Mouse (Mus musculus): Measurements from ENCODE around the gene Ube2q1.

The Ube2q1 gene

GRCm38 (mm10) chr3:89772968-89773709 is at the start of gene Ube2q1:
Gene Ube2q1, plus strand, starts transcription at chr3:89773616.
- peak; percentile 97 for DNase-seq (ENCODE audit: low spot score)

- peak; percentile 80 for DNase-seq (ENCODE audit: low spot score)
These were observed 46.4 kb upstream of the Ube2q1 start for GRCm38 (mm10) chr3:89727028-89727427.

- no peak for DNase-seq (ENCODE audit: low spot score)
These were observed 44.6 kb upstream of the Ube2q1 start for GRCm38 (mm10) chr3:89728848-89729247.

- peak; percentile 83 for DNase-seq (ENCODE audit: low spot score)
These were observed 42.8 kb upstream of the Ube2q1 start for GRCm38 (mm10) chr3:89730350-89731331.

- DNase-seq (ENCODE audit: low spot score) = no peak
These were observed 41.3 kb upstream of the Ube2q1 start for GRCm38 (mm10) chr3:89732091-89732490.

GRCm38 (mm10) chr3:89738509-89738908 is 34.9 kb upstream of the Ube2q1 start:
- no peak for DNase-seq (ENCODE audit: low spot score)

- peak; percentile 67 for DNase-seq (ENCODE audit: low spot score)
These were observed 21.1 kb upstream of the Ube2q1 start for GRCm38 (mm10) chr3:89752307-89752706.

GRCm38 (mm10) chr3:89755283-89755682 is 18.1 kb upstream of the Ube2q1 start:
- no peak for DNase-seq (ENCODE audit: low spot score)

- no peak for DNase-seq (ENCODE audit: low spot score)
These were observed 15.6 kb upstream of the Ube2q1 start for GRCm38 (mm10) chr3:89757851-89758250.

- no peak for DNase-seq (ENCODE audit: low spot score)
These were observed 13.6 kb upstream of the Ube2q1 start for GRCm38 (mm10) chr3:89759786-89760185.

GRCm38 (mm10) chr3:89764119-89764724 is 9.2 kb upstream of the Ube2q1 start, which contains the start of gene Chrnb2:
Gene Chrnb2, minus strand, starts transcription at chr3:89764632.
- peak; percentile 75 for DNase-seq (ENCODE audit: low spot score)

- no peak for DNase-seq (ENCODE audit: low spot score)
These were observed 3.8 kb upstream of the Ube2q1 start for GRCm38 (mm10) chr3:89769584-89769983.

GRCm38 (mm10) chr3:89770425-89771002 is 2.9 kb upstream of the Ube2q1 start:
- DNase-seq (ENCODE audit: low spot score) = peak; percentile 35

GRCm38 (mm10) chr3:89772588-89772967 is 838 bp upstream of the Ube2q1 start:
- DNase-seq (ENCODE audit: low spot score) = peak; percentile 95

GRCm38 (mm10) chr3:89773740-89774211 is 360 bp downstream of the Ube2q1 start:
- peak; percentile 42 for DNase-seq (ENCODE audit: low spot score)

- DNase-seq (ENCODE audit: low spot score) = no peak
These were observed 982 bp downstream of the Ube2q1 start for GRCm38 (mm10) chr3:89774236-89774960.

GRCm38 (mm10) chr3:89776001-89776400 is 2.6 kb downstream of the Ube2q1 start:
- DNase-seq (ENCODE audit: low spot score) = no peak

- DNase-seq (ENCODE audit: low spot score) = no peak
These were observed 6.7 kb downstream of the Ube2q1 start for GRCm38 (mm10) chr3:89780102-89780501.

- DNase-seq (ENCODE audit: low spot score) = peak; percentile 56
These were observed 8.2 kb downstream of the Ube2q1 start for GRCm38 (mm10) chr3:89781640-89782039.

- peak; percentile 90 for DNase-seq (ENCODE audit: low spot score)
These were observed 11.8 kb downstream of the Ube2q1 start for GRCm38 (mm10) chr3:89784991-89785753.
